Mouse (Mus musculus) midbrain, embryonic 16.5 days (tissue): Measurements from ENCODE around the gene Nkg7. TPM values are rescaled to one million over a fixed set of nuclear protein-coding genes. Genes with fewer than 3 reads are reported as not detected.
"Not testable (repeated sequence)": the region's sequence is repeated elsewhere in the genome, so short reads cannot be mapped to it uniquely, and the experiment has no call there.

Experiments used
- ATAC-seq: fragments of 200-750 bp; cut with Nextera tagmentation; 2 replicates; pipeline ENCODE4 v1.8.0; 2017; ENCODE audit warnings: moderate TSS enrichment
- H3K27ac ChIP-seq: fragments of 300-500 bp; sonication (generic); 2 replicates; pipeline ENCODE4 v1.5.1; 2014; ENCODE audit warnings: mild to moderate bottlenecking, low read length, mixed read lengths
- H3K27me3 ChIP-seq: fragments of 300-500 bp; sonication (generic); 2 replicates; pipeline ENCODE4 v1.6.1; 2014; ENCODE audit warnings: low read depth, low read length, mixed read lengths; ENCODE audit not compliant: control insufficient read depth, insufficient read depth
- H3K36me3 ChIP-seq: fragments of 300-500 bp; sonication (generic); 2 replicates; pipeline ENCODE4 v1.6.1; 2014; ENCODE audit warnings: mild to moderate bottlenecking, low read length, moderate library complexity, mixed read lengths; ENCODE audit not compliant: control insufficient read depth, insufficient read depth
- H3K4me1 ChIP-seq: fragments of 300-500 bp; sonication (generic); 2 replicates; pipeline ENCODE4 v1.6.1; 2014; ENCODE audit warnings: mild to moderate bottlenecking, low read length, mixed read lengths; ENCODE audit not compliant: control insufficient read depth, insufficient read depth
- H3K4me2 ChIP-seq: fragments of 300-500 bp; sonication (generic); 2 replicates; pipeline ENCODE4 v1.6.1; 2014; ENCODE audit warnings: mild to moderate bottlenecking, low read length, mixed read lengths
- H3K4me3 ChIP-seq: fragments of 300-500 bp; sonication (generic); 2 replicates; pipeline ENCODE4 v1.5.1; 2014; ENCODE audit warnings: low read depth, mild to moderate bottlenecking, low read length, moderate library complexity, mixed read lengths
- H3K9ac ChIP-seq: fragments of 300-500 bp; sonication (generic); 2 replicates; pipeline ENCODE4 v1.6.1; 2014; ENCODE audit warnings: low read depth, low read length, mixed read lengths
- H3K9me3 ChIP-seq: fragments of 300-500 bp; sonication (generic); replicated peaks from 2 replicates; pipeline ENCODE4 v1.6.1; 2014; ENCODE audit warnings: mild to moderate bottlenecking, low read length, mixed read lengths; ENCODE audit not compliant: control insufficient read depth, poor library complexity, severe bottlenecking
- WGBS: fragments of 180-500 bp; shearing (Covaris S2); extraction: QIAGEN DNeasy Blood & Tissue Kit; methylation state at CpG from one replicate; pipeline ENCODE4 v1.1.7; 2014; 5-methylcytosine and 5-hydroxymethylcytosine counted together
- polyA plus RNA-seq: library from polyadenylated mRNA; unstranded; fragments of >200 nt; fragmentation: Nextera tagmentation; extraction: Ambion mirVana; gene quantifications from 2 replicates; pipeline ENCODE4 v1.2.1, GENCODE M21; 2015

Gene Nkg7
- not detected in 2 replicates for polyA plus RNA-seq

GRCm38 (mm10) chr7:43436341-43437255 lies at the start of gene Nkg7:
Nkg7 (plus strand) TSS chr7:43437073.
- no peak within 1 kb of the TSS for H3K4me2 ChIP-seq
- no peak within 1 kb of the TSS for H3K27ac ChIP-seq
- H3K9ac ChIP-seq, result no peak within 1 kb of the TSS
- no peak within 1 kb of the TSS for H3K4me3 ChIP-seq
- WGBS, result 85% methylated on average over 10 of the region's 10 CpGs
- no peaks in the 10 kb centered on the region for H3K4me1 ChIP-seq
- ATAC-seq, result no peak
- no peaks in the 10 kb centered on the region for H3K27me3 ChIP-seq
- no peaks in the 10 kb centered on the region for H3K9me3 ChIP-seq
- no peaks in the 10 kb centered on the region for H3K36me3 ChIP-seq

GRCm38 (mm10) chr7:43392349-43393121 lies 44.3 kb upstream of the Nkg7 start:
- H3K4me3 ChIP-seq, result no peak overlapping the region
- no peak overlapping the region for H3K9ac ChIP-seq
- no peaks in the 10 kb centered on the region for H3K4me1 ChIP-seq
- no peak overlapping the region for H3K4me2 ChIP-seq
- H3K27me3 ChIP-seq, result no peaks in the 10 kb centered on the region
- no peak for ATAC-seq
- no peak overlapping the region for H3K27ac ChIP-seq
- WGBS, result 88% methylated on average over 8 of the region's 8 CpGs
- no peaks in the 10 kb centered on the region for H3K36me3 ChIP-seq
- H3K9me3 ChIP-seq, result no peaks in the 10 kb centered on the region; the same call in 1 of the 2 replicates

GRCm38 (mm10) chr7:43399501-43399900 lies 37.4 kb upstream of the Nkg7 start:
- no peak overlapping the region for H3K9ac ChIP-seq
- no peak for ATAC-seq
- no peak overlapping the region for H3K27ac ChIP-seq
- no peaks in the 10 kb centered on the region for H3K9me3 ChIP-seq
- no peak overlapping the region for H3K4me2 ChIP-seq
- no peaks in the 10 kb centered on the region for H3K4me1 ChIP-seq
- no peaks in the 10 kb centered on the region for H3K27me3 ChIP-seq
- 73% methylated on average over 2 of the region's 2 CpGs for WGBS
- no peak overlapping the region for H3K4me3 ChIP-seq
- H3K36me3 ChIP-seq, result no peaks in the 10 kb centered on the region

GRCm38 (mm10) chr7:43402718-43403117 lies 34.2 kb upstream of the Nkg7 start:
- Histone ChIP-seq H3K27ac (no peak overlapping the region), H3K27me3 (no peaks in the 10 kb centered on the region), H3K9me3 (no peaks in the 10 kb centered on the region), H3K4me3 (no peak overlapping the region), H3K9ac (no peak overlapping the region), H3K36me3 (no peaks in the 10 kb centered on the region), H3K4me2 (no peak overlapping the region), H3K4me1 (no peaks in the 10 kb centered on the region)
- ATAC-seq, result no peak
- WGBS, result 56% methylated on average over 2 of the region's 2 CpGs

- H3K4me1 ChIP-seq, result no peaks in the 10 kb centered on the region
- H3K27me3 ChIP-seq, result no peaks in the 10 kb centered on the region
- H3K36me3 ChIP-seq, result no peaks in the 10 kb centered on the region
- WGBS, result 90% methylated on average over 3 of the region's 3 CpGs
- H3K9me3 ChIP-seq, result no peaks in the 10 kb centered on the region
- no peak overlapping the region for H3K27ac ChIP-seq
- no peak overlapping the region for H3K4me3 ChIP-seq
- no peak overlapping the region for H3K4me2 ChIP-seq
- no peak for ATAC-seq
- H3K9ac ChIP-seq, result no peak overlapping the region
These were observed 29.3 kb upstream of the Nkg7 start for GRCm38 (mm10) chr7:43407573-43407972.

DNA sequence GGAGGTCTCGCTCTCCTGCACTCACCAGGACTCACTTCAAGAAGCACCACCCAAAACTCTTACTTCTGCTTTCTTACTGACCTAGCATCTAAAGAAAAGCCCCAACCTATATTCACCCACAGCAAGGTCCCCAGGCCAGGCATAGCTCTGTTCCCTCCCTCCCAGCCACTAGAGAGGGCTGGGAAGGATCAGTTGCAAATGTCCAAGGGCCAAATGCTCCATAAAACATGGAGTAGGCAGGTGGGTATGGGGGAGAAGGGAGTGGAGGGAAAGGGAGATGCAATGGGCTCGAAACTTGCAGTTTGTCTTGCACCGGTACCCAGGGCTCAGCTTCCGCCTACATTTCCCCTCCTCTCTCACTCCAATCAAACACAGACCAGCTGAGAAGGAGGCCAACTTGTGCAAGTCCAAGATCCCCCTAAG lies 28.7 kb upstream of the Nkg7 start, which contains the start of gene Siglecg:
TSS of gene Siglecg (plus strand) at position 74 of the 423 bp plus-strand sequence.
- ATAC-seq, result no peak
- no peaks in the 10 kb centered on the region for H3K27me3 ChIP-seq
- no peak within 1 kb of the TSS for H3K4me3 ChIP-seq
- 83% methylated on average over 4 of the region's 4 CpGs for WGBS
- H3K9ac ChIP-seq, result no peak within 1 kb of the TSS
- H3K4me1 ChIP-seq, result no peaks in the 10 kb centered on the region
- H3K4me2 ChIP-seq, result no peak within 1 kb of the TSS
- H3K36me3 ChIP-seq, result no peaks in the 10 kb centered on the region
- no peak within 1 kb of the TSS for H3K27ac ChIP-seq
- H3K9me3 ChIP-seq, result no peaks in the 10 kb centered on the region

DNA sequence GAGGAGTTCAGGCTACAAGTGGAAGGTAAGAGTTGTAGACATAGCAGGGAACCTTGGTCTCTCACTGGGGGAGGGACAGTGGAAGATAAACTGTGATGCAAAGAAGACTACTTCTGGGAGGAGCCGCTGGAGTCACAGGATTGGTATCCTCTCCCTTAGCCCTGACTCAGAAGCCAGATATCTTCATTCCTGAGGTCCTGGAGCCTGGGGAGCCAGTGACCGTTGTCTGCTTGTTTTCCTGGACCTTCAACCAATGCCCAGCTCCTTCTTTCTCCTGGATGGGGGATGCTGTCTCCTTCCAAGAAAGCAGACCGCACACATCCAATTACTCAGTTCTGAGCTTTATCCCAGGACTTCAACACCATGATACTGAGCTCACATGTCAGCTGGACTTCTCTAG lies 27.8 kb upstream of the Nkg7 start:
- Histone ChIP-seq H3K4me1 (no peaks in the 10 kb centered on the region), H3K27me3 (no peaks in the 10 kb centered on the region), H3K4me3 (no peak overlapping the region), H3K9me3 (no peaks in the 10 kb centered on the region), H3K36me3 (no peaks in the 10 kb centered on the region), H3K9ac (no peak overlapping the region), H3K27ac (no peak overlapping the region), H3K4me2 (no peak overlapping the region)
- 79% methylated on average over 3 of the region's 3 CpGs for WGBS
- ATAC-seq, result no peak

DNA sequence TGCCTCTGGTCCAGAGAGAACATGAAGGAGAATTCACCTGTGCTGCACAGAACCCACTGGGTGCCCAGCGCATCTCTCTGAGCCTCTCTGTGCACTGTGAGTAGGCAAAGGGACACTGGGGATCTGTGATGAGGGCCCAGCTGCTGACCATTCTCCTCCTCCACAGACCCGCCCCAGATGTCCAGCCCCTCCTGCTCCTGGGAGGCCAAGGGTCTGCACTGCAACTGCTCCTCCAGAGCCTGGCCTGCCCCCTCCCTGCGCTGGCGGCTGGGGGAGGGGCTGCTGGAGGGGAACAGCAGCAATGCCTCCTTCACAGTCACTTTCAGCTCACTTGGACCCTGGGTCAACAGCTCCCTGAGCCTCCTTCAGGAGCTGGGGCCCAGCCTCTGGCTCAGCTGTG lies 25.1 kb upstream of the Nkg7 start:
- WGBS, result 61% methylated on average over 3 of the region's 4 CpGs

GRCm38 (mm10) chr7:43417298-43417697 lies 19.6 kb upstream of the Nkg7 start:
- H3K27me3 ChIP-seq, result no peaks in the 10 kb centered on the region
- H3K4me2 ChIP-seq, result no peak overlapping the region
- no peaks in the 10 kb centered on the region for H3K9me3 ChIP-seq
- WGBS, result 84% methylated on average over 10 of the region's 10 CpGs
- no peak overlapping the region for H3K9ac ChIP-seq
- H3K36me3 ChIP-seq, result no peaks in the 10 kb centered on the region
- no peaks in the 10 kb centered on the region for H3K4me1 ChIP-seq
- H3K27ac ChIP-seq, result no peak overlapping the region
- no peak for ATAC-seq
- H3K4me3 ChIP-seq, result no peak overlapping the region

More for the DNA sequence above, 25.1 kb upstream of the Nkg7 start:
- not testable (repeated sequence) for H3K4me3 ChIP-seq, H3K4me2 ChIP-seq, H3K27ac ChIP-seq, H3K9ac ChIP-seq, H3K4me1 ChIP-seq, H3K36me3 ChIP-seq, ATAC-seq, H3K27me3 ChIP-seq, H3K9me3 ChIP-seq
